Mouse (Mus musculus) liver, embryonic 14.5 days (tissue): ENCODE results near the gene Zfp710.

Experiments
- CTCF ChIP-seq: IDR thresholded peaks from 2 replicates; pipeline ENCODE4 v1.5.1; 2016; ENCODE audit warnings: antibody characterized with exemption, low read depth, control low read depth
- EP300 ChIP-seq: IDR thresholded peaks from 2 replicates; pipeline ENCODE4 v1.6.1; 2016; ENCODE audit warnings: antibody characterized with exemption, low read depth

- TF ChIP-seq CTCF (no peak), EP300 (no peak)
Observed at GRCm38 (mm10) chr7:80081586-80082554, 57.3 kb downstream of the Zfp710 start.
